Mouse (Mus musculus) fibroblast of lung, adult 2 months (primary cell): ENCODE data around the gene Rgs8.

Source experiments
- DNase-seq: peaks from one replicate; pipeline ENCODE4 v3.0.0-alpha.2; 2011; ENCODE audit warnings: low read depth

The Rgs8 gene

DNA sequence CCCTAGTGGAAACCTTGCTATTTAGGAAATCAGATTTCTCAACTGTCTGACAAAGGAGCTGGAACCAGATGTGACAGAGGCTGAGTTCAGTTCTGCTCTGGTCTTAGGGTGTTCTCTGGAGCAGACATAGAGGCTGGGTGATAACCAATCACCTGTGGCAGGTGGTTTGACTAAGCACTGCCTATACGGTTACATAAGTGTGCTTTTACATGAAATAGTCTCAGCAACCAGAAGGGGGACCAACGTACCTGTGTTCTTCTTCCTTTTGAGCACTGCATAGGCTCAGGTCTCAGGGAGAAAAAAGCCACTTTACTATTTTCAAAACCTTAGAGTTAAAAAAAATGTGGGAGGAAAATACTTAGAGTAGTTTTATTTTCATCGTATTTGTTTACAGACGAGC, 22.8 kb downstream of the Rgs8 start:
- no peak for DNase-seq

DNA sequence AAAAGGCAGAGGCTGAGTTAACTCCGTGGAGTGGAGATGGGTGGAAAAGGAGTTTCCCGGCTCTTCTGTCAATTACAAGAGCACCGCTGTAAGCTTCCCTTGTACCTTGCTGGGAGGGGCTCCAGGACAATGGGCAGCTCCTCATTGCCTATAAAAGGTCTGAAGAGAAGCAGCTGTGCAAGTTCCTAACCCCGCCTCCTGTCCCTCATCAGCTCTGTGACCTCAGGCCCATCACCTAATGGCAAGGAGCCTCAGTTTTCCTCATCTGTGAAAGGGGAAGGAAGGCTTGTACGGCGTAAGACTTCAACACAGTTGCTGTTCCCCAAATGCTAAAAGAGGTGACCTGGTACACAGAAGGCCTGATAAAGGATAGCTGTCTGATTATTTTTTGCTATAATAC, 24.8 kb downstream of the Rgs8 start:
- no peak for DNase-seq

DNA sequence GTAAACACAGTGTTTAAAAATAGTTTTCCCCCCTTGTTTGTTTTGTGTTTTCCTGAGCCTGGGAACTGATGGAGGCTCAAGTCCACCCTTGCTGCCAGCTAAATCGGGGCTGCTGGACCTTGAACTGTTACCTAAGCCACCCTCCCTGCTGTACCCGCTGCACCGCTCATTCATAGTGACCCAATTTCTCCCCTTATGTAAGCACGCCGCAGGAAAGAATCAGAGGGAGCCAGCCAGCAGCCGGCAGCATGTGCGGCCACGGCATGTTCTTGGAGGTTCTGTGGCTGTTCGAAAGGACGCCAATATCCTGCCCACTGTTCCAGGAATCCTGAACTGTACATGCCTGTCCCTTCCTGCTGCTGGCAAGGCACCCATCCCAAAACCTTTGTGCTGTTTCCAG, 26.3 kb downstream of the Rgs8 start:
- peak; percentile 40 for DNase-seq

DNA sequence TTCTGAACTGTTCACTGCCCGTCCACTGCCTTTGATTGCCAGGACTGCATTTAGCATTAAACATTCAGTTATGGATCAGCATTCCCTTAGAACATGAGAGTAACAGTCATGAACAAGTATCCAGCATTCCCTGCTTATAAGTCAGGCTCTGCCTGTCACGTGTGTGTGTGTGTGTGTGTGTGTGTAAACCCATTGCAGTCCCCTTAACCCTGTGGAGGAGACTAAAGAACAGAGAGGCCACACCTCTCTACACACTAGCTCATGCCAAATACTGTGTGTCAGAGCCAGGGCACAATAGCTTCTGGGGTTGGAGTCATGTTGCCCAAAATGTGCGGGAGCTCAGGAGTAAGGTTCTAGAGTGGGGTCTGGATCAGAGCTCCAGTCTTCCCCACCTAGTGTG, 26.8 kb downstream of the Rgs8 start:
- DNase-seq = no peak

DNA sequence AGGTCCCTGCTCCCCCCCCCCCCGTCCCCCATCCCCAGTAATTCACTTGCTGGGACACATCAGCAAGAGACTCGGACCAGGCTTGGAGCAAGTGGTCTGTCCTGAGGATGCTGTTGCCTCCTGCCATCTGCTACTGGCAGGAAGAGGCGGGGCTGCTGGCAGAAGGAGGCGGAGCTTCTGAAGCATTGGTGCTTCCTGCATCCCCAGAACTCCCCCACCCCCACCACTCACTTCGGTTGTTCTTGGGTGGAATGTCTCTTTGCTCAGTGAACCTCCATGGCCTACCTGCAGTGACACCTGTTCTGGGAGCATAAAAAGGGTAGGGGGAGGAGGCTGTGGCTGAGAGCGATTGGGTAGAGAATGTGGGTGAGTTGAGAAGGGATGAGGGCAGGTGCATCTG, 27.5 kb downstream of the Rgs8 start:
- DNase-seq = no peak

DNA sequence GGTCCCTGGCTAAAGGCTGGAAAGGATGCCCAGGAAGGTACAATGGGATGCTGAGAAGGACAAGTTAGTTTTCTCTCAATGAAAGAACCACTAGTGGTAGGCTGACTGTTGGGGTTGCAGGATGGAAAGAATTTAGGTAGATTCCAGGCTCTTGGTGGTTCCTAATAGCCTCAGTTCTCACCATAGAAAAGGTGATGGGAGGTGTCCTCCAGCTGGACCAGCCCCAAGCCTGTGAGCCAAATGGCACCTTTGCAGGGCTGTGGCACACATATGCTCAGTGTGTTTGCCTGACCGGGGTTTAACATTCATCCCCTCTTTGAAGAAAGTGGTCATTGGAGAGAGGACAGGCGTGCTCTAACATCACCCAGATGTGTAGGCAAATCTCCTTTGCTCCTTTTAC, 28.2 kb downstream of the Rgs8 start:
- DNase-seq = no peak

DNA sequence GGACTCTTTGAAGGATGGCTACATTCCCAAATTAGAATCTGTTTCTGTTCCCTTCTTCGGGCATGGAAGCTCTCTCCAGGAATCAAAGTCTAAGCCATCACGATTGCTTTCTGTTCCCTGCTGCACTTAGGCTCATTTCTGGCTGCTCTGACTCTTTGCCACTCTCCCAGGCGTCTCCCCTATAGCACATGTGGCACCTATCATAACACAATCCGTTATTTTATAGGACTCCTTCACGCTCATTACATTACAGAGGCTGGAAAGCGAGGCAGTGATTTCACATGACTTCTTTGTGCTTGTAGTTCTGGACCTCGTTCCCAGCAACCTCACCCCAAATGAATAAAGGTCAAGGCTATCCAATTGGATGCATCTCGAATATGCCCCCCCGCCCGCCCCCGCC, 30.4 kb downstream of the Rgs8 start:
- no peak for DNase-seq

DNA sequence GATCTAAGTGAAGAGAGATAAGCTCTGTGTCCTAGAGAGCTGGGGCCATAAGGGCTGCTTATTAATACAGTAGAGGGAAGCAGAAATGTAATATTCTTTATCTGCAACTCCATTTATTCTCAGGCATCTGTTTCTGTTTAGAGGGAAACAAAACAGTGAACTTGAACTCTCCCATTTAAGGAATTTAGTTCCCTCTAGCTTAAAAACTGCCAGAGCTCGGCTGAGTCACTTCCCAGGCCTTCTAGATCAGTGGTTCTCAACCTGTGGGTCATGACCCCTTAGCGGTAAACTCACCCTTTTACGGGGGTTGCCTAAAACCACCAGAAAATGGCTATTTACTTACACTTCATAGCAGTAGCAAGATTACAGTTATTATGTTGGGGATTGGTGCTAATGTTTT, 32.8 kb downstream of the Rgs8 start:
- peak; percentile 38 for DNase-seq

DNA sequence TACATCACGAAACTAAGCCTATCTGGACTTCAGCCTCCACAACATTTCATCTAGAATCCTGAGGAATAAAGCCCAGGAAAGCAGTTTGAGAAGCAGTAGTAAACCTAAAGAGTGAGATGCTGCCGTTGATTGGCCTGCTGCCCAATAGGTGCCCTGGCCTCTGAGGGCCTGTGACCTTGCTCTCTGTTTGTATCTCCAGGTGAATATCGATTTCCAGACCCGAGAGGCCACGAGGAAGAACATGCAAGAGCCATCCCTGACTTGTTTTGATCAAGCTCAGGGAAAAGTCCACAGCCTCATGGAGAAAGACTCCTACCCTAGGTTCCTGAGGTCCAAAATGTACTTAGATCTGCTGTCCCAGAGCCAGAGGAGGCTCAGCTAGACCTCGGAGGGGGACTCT, 39.7 kb downstream of the Rgs8 start:
- DNase-seq = no peak

DNA sequence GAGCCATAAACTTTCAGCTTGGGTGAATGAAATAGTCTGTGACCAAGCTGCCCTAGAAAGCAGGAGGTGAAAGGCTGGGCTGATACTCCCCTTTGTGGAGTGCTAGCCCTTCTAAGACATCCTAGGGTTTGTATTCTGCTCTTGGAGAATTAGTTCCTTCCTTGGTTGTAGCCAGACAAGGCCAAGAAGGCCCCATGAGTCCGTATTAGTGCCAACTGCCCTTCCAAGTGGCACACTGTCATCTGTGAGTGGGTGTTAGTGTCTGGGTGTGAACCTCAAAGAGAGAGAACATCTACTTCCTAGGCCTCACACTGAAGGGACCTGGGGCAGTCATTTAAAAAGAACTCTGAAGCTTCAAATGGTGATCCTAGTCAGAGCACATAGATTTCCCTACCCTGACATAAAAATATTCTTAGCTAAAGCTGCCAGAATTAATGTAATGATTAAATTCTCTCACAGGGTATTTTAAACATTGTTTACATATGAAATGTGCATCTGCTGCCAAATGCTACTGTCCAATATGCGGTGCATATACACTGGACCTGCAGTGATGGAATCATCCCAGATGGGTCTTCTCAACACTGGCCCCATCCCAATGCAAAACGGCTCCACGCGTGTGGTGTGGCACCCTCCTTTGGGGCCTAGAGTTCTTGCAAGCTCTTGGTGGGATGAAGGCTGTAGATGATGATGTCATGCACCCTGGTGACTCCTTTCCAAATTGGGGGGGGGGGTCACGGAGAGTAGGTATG, 41.7 kb downstream of the Rgs8 start:
- DNase-seq = no peak

DNA sequence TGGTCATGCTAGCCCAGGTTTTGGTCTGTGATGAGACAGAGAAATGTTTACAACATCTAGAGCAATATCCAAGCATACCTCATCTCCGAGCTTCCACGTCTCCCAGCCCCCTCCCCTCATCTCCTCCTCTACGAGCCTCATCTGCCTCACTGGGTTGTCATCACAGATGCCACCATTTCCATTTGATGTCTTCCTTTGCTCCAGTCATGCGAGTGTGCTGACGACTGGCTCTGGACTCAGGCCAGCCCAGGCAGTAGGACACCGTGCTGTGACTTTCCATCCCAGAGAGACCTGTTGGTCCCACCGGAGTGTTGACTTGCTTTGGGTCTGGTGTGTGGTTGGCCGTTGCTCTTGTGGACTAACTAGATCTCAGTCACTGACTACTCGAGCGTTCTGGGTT, 42.6 kb downstream of the Rgs8 start:
- no peak for DNase-seq

DNA sequence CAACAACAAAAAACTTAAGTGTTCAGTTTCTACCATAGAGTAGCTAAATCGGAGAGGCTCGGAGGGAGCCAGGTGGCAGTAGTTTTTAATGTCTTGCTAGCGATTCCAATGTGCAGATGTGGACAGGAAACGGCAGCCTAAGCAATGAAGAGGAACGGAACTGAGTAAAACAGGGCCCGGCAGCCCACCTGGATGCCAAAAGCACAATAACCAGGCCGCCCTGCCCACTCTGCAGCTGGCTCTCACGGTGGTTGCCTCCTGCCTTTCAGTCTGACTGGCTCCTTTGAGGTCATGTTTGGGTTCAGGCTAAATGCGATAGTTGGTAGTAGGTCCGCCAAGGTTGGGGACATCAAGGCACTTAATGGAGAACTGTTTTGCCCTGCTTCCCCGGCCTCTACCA, 43.3 kb downstream of the Rgs8 start:
- DNase-seq = no peak

DNA sequence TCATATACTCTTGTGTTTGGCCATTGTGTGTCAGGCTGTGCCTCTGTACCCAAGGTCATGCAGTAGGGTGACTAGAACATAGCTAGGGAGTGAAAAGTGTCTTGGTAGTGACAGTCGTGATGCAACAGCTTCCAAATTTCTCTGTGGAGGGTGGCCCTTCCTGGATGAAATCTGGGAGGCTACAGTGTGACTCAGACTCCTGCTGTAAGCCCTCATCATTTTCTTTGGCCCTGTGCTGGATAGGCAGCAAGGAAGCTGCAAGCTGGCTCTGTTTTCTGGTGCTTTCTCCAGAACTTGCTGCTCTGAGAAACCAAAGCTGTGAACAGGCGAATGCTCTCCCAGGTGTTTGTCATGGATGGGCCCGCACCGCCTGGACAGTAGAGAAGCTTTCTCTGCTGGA, 43.7 kb downstream of the Rgs8 start:
- DNase-seq = no peak

DNA sequence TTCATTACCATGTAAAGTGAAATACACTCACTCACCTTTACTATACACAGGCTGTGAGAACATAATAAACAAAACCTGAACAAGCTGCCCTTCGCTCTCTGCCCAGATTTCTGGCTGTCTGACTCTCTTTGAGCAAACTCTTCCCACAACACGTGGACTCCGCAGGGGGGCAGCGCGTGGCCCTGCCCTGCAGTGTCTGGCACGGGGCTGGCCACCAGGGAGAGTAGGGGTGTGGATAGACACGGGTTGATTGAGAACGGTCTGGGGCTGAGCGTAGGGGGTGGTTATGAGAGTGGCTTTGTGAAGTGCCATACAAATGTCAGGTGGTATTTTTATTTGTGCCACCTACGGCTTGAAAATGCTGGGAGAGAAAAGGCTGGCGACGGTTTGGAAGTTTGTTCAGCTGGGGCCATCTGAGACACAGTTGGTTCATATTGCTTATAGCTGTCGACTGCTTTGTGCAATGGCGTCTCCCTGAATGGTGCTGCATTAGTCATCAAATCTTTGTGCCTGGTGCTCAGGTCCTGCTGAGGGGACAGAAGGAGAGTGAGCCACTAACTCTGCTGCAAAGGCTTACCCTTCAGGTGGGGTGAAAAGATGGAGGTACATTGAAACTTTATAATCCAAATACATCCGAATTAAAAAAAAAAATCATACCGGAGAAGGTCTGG, 44.9 kb downstream of the Rgs8 start:
- no peak for DNase-seq

DNA sequence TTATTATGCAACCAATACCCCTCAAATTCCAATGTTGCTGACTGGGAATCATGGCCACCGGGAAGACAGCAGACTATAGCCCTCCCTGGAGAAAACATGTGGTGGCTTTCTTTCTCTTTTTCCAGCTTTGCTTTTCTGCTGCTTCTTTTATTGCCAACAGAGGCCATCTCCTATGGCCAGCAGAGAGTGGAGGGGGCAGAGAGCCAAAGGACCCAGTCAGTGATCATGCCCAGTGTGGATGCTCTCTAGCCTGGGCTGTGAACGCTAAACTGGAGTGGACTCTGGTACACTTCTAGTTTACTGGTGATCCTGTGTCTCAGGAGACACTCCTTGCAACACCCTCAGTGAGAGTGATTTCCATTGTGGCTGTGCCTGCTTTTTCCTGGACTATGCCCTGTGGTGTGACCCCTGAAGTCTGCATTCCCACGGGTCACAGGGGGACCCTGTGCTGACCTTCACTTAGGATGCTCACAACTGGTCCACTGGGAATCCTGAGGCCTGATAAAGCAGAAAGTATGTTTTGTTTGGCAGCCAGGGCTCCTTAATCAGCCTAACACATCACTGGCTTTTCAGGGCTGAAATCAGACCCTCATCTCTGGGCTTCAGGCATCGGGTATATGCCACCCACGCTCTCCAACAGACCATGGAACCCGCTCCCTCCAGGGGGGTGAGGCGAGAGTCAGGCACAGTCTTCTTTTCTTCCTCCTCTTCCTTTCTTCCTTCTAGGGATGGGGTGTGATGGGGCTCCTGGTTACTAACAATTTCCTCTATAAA, 45.7 kb downstream of the Rgs8 start:
- DNase-seq = no peak

DNA sequence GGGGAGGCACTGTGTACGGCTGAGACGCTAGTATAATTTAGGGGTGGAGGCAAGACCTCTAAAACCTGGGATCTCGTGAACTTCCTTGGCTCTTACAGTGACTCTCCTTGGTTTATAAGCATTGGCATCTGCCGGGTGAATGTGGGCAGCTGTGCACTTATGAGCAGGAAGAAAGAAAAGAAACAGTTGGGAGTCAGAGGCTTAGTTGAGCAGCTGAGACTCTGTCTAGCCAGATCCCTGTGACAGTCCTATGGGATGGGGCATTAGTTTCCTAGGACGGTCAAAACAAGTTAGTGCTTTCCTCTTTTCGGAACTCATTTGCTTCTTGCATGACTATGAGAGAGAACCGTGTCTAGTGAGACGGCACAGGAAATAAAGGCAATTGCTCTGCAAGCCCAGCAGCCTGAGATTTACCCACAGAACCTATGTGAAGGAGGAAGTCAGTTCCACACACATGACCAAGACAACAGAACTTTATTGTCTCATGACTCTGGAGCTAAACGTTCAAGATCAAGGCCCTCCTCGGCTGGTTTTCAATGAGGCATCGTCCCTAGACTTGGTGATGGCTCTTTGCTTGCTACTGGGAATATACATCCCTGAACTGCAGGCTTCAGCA, 47.7 kb downstream of the Rgs8 start:
- DNase-seq = no peak

DNA sequence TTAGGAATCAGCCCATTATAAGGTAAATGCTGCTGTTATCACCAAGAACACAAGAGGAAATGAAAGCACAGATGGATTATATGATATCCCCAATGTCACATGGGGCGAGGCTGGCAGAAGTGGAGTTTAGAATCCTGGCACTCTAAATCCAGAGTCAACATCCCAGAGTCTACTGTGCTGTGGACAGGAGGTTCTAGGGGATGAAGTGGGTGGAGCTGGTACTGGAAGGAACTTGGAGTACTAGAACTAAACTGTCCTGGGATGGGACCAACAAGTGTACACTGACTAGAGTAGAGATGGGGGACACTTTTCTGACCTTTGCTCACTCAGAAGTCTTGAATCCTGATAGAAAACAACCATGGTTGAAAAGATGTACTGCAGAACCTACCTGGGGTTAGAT, 48.6 kb downstream of the Rgs8 start:
- no peak for DNase-seq

DNA sequence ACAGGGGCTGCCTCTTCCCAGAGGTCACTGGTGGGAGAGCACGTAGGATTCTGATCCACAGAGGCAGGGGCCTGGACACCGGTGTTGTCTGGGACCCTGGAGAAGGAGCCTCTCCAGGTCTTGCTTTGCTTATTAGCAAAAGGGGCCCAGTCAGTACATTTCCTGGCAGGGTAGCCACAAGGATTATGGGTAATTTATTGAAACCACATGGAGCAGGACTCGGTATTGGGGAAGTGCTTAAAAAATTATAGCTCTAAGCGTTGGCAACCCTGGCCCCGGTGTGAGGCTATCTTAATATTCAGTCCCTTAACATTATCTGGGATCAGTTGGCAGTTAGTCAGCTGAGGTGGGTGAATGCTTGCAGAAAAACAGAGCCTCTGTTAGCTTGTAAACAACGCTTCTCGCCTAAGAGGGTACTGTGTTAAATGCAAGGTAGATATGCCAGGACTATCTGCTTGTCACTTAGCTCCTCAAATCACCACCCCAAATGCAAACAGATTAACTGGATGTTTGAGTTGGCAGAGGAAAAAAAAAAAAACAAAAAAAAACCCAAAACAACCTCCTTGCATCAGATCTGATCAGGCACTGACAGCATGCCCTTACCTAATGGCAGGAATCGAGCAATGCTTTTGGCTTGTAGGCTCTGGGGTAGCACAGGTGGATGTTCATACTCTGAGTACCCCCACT, 49.5 kb downstream of the Rgs8 start:
- no peak for DNase-seq

DNA sequence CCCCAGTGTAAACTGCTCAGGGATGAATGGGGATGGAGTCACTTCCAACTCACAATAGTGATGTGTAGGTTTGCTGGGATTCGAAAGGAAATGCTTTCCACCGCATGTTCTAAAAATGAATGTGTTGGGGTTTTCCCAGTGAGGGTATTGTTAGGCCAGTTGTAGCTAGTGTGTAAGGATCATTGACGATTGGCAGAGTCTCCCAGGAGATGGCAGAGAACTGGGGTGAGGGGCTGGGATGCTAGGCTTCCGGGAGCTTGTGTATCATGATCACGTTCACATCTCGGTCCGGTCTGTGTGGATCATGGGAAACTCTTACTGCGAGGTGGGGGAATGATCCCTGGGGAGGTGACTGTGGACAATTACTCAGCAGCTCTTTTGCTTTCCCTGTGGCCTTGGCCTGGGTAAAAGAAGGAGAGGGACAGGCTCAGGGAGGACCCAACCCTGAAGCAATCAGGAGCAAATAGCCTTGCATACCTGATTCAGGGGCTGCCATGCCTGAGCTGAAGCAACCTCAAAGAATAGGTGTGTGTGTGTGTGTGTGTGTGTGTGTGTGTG, 50.1 kb downstream of the Rgs8 start:
- DNase-seq = no peak

DNA sequence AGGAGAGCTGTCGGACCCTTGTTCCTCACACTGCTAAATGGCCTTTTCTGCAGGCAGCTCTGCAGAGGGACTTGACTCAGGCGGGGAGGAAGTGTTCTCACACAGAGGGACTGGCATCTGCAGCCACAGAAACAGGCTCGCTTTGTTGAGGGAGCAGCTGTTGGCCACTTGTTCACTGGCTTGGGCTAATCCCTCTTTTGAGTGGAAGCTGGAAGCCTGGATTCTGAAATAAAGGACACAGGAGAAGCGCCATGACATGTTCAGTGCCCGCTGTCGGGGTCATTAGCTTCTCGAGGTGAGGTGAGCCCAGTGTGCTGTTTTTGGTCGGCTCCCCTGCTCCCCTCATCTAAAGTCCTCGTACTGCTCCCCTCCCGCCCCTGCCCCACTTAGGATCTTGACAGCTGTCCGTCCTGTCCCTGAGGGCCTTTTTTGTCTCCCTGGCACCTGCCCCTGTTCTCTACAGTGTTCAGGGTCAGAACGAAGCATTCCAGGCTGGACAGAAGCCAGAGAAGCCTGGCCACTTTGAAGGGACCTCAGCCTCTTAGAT, 50.7 kb downstream of the Rgs8 start:
- no peak for DNase-seq

DNA sequence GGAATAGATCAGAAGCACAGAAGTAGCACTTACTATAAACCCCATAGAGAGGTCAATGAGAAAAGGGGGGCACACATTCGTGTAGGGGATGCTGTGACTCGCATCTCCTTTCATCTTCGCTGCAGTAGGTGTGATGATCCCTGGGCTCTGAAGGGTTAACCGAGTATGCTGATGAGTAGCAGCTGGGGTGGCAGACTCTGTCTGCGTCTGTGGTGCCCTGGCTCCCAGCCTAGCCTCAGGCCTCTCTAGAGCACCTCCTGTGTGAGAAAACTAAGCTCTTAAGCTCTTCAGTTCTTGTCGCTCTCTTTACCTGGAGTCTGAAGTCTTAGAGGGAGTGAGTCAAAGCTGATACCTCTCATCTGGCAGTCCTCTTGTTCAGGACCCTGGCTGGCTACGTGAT, 51.3 kb downstream of the Rgs8 start:
- no peak for DNase-seq

DNA sequence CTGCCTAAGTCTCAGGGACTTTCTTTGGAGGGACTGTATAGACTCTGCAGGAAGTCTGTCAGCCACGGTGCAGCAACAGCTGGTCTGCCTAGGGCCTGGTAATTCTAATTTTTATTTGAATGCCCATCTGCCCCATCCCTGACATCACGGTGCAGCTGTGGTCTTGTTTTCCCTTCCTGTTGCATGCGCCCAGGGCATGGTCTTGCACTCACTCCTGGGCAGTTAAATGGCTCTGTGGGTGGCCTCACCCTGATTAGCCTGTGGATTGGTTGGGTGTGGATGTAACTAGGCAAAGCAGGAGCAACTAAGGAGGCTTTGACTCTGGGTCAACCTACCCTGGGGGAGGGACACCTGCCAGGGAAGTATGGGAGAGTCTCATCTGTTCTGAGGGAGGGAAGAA, 52.2 kb downstream of the Rgs8 start:
- DNase-seq = no peak
